Comparison of ENCODE assay signal across 1 mouse cellular context in genomic region chr10:77218059-77218458, GRCm38 (mm10).
TF ChIP-seq lines count a peak whose summit lies in the region.

No protein-coding gene starts in this region.

TF ChIP-seq in MEL, 35 proteins besides CTCF, POLR2A, EP300 and RAD21 (continued from another document):
- TF ChIP-seq MYB (IDR thresholded peaks at IDR 0.05; ENCODE audit: low read depth, low read length) (no peak), NRF1 (IDR thresholded peaks at IDR 0.05; ENCODE audit: insufficient read depth, low read depth, low read length, poor library complexity, severe bottlenecking) (no peak)
TF ChIP-seq in MEL: peak in this region for 0.
